Mouse (Mus musculus): ENCODE measurements around the gene Tbx1. TPM values are rescaled to one million over a fixed set of nuclear protein-coding genes. Genes with fewer than 3 reads are reported as not detected.

Tbx1 gene
- polyA plus RNA-seq, 1 experiment from 2014 or later = 1.4 TPM

- Histone ChIP-seq H3K9ac (ENCODE audit: low read depth, low read length) (peak overlapping the region; percentile 39; the same call in 1 of the 2 replicates), H3K4me1 (ENCODE audit: control insufficient read depth, insufficient read depth, low read length) (peaks cover 40% of the 10 kb centered on the region), H3K4me3 (ENCODE audit: low read depth, low read length) (peak overlapping the region; percentile 52), H3K27me3 (ENCODE audit: control insufficient read depth, insufficient read depth, low read length) (peaks cover 98% of the 10 kb centered on the region), H3K27ac (ENCODE audit: low read depth, low read length) (no peak overlapping the region), H3K9me3 (replicated peaks; ENCODE audit: control insufficient read depth, low read length) (no peaks in the 10 kb centered on the region), H3K36me3 (ENCODE audit: control insufficient read depth, insufficient read depth, low read length) (no peaks in the 10 kb centered on the region), H3K4me2 (peak overlapping the region; percentile 86)
- ATAC-seq (replicated peaks; ENCODE audit: insufficient number of reproducible peaks, low FRiP score, low TSS enrichment) = no peak
- under 1% methylated on average over 28 of the region's 62 CpGs for WGBS (ENCODE audit: insufficient replicate concordance)
These were observed 3.4 kb downstream of the Tbx1 start for GRCm38 (mm10) chr16:18586906-18587546.

DNA sequence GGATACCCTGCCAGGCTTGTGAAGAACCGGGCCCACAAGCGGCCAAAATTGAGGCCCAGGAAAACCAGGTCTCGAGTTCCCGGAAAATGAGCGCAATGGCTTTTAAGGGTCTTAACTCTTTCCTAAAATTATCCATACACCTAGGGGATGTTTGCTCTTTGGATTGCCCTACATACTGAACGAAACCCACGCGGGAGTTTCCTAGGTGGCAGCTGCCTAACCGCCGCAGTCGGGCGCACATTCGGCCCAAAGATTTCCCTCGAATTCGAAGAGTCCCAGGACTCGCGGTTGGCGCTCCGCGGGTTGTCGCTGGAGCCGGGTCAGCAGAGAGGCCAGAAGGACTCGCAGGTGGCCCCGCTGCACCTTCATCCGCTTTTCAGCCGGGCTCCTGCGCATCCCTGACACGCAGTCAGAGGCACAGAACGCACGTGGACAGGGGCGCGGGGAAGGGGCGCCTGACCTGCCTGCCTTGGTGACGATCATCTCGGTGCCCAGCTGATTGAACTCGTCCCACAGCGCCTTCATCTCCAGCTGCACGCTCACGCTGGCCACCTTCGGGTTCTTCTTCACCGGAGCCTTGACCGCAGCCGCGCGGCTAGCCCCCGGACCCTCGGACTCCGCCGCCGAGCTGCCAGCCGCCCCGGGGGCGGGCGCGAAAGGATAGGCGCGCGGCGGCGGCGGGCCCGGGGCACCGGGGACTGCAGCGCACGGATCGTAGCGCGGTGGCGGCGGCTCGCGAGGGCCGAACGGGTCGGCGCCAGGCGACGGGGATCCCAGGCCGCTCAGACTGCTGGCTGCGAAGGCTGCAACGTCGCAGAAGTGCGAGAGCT lies 4.2 kb downstream of the Tbx1 start:
- H3K9me3 ChIP-seq (replicated peaks; ENCODE audit: control insufficient read depth, low read length) = no peaks in the 10 kb centered on the region
- peaks cover 40% of the 10 kb centered on the region for H3K4me1 ChIP-seq (ENCODE audit: control insufficient read depth, insufficient read depth, low read length)
- no peaks in the 10 kb centered on the region for H3K36me3 ChIP-seq (ENCODE audit: control insufficient read depth, insufficient read depth, low read length)
- ATAC-seq (replicated peaks; ENCODE audit: insufficient number of reproducible peaks, low FRiP score, low TSS enrichment) = no peak
- peak overlapping the region; percentile 52 for H3K4me3 ChIP-seq (ENCODE audit: low read depth, low read length)
- 2% methylated on average over 79 of the region's 83 CpGs for WGBS (ENCODE audit: insufficient replicate concordance)
- H3K27me3 ChIP-seq (ENCODE audit: control insufficient read depth, insufficient read depth, low read length) = peaks cover 98% of the 10 kb centered on the region
- peak overlapping the region; percentile 86 for H3K4me2 ChIP-seq
- H3K9ac ChIP-seq (ENCODE audit: low read depth, low read length) = peak overlapping the region; percentile 39; the same call in 1 of the 2 replicates
- no peak overlapping the region for H3K27ac ChIP-seq (ENCODE audit: low read depth, low read length)

- 5% methylated on average over 10 of the region's 10 CpGs for WGBS (ENCODE audit: insufficient replicate concordance)
- Histone ChIP-seq H3K4me3 (ENCODE audit: low read depth, low read length) (peak overlapping the region; percentile 52), H3K9ac (ENCODE audit: low read depth, low read length) (0 out of 2 replicates have a peak overlapping the region, but pooled peaks have one; percentile 4), H3K9me3 (replicated peaks; ENCODE audit: control insufficient read depth, low read length) (no peaks in the 10 kb centered on the region), H3K4me2 (peak overlapping the region; percentile 86), H3K4me1 (ENCODE audit: control insufficient read depth, insufficient read depth, low read length) (peaks cover 39% of the 10 kb centered on the region), H3K27me3 (ENCODE audit: control insufficient read depth, insufficient read depth, low read length) (peaks cover 98% of the 10 kb centered on the region), H3K27ac (ENCODE audit: low read depth, low read length) (no peak overlapping the region), H3K36me3 (ENCODE audit: control insufficient read depth, insufficient read depth, low read length) (no peaks in the 10 kb centered on the region)
- no peak for ATAC-seq (replicated peaks; ENCODE audit: insufficient number of reproducible peaks, low FRiP score, low TSS enrichment)
These were observed 4.8 kb downstream of the Tbx1 start for GRCm38 (mm10) chr16:18585676-18586075.

DNA sequence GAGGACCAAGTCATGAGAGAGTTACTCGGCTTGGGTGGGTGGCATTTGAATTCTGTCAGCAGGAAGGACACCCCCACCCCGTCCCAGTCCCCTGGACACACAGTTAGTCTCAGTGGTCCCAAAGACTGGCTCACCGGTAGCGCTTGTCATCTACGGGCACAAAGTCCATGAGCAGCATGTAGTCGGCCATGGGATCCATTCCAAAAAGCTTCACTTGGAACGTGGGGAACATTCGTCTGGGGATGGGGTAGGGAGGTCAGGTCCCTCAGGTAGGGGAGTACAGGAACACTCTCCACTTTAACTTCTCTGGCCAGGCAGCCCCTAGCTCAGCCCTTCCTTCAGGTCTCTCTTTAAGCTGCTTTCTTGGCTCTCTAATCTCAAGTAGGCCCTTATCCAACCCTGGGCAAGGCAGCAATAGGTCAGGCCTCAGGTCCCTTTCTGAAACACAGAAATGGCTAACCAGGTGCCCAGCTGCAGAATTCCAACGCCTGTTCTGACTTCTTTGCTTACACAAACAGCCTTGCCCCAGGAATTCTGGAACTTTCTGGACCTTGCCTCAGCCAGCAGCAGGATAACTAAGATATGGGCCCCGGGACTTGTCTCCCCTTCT lies 5.5 kb downstream of the Tbx1 start:
- no peaks in the 10 kb centered on the region for H3K9me3 ChIP-seq (replicated peaks; ENCODE audit: control insufficient read depth, low read length)
- no peak for ATAC-seq (replicated peaks; ENCODE audit: insufficient number of reproducible peaks, low FRiP score, low TSS enrichment)
- no peak overlapping the region for H3K9ac ChIP-seq (ENCODE audit: low read depth, low read length)
- peaks cover 98% of the 10 kb centered on the region for H3K27me3 ChIP-seq (ENCODE audit: control insufficient read depth, insufficient read depth, low read length)
- peak overlapping the region; percentile 52 for H3K4me3 ChIP-seq (ENCODE audit: low read depth, low read length)
- H3K4me1 ChIP-seq (ENCODE audit: control insufficient read depth, insufficient read depth, low read length) = peaks cover 39% of the 10 kb centered on the region
- H3K4me2 ChIP-seq = peak overlapping the region; percentile 86; the same call in 1 of the 2 replicates
- WGBS (ENCODE audit: insufficient replicate concordance) = 24% methylated on average over 10 of the region's 10 CpGs
- no peaks in the 10 kb centered on the region for H3K36me3 ChIP-seq (ENCODE audit: control insufficient read depth, insufficient read depth, low read length)
- H3K27ac ChIP-seq (ENCODE audit: low read depth, low read length) = no peak overlapping the region

GRCm38 (mm10) chr16:18583673-18584357 lies 6.7 kb downstream of the Tbx1 start:
- Histone ChIP-seq H3K9ac (ENCODE audit: low read depth, low read length) (no peak overlapping the region), H3K36me3 (ENCODE audit: control insufficient read depth, insufficient read depth, low read length) (no peaks in the 10 kb centered on the region), H3K4me3 (ENCODE audit: low read depth, low read length) (no peak overlapping the region), H3K27me3 (ENCODE audit: control insufficient read depth, insufficient read depth, low read length) (peaks cover 95% of the 10 kb centered on the region), H3K27ac (ENCODE audit: low read depth, low read length) (no peak overlapping the region), H3K4me2 (no peak overlapping the region), H3K4me1 (ENCODE audit: control insufficient read depth, insufficient read depth, low read length) (peaks cover 35% of the 10 kb centered on the region), H3K9me3 (replicated peaks; ENCODE audit: control insufficient read depth, low read length) (no peaks in the 10 kb centered on the region)
- WGBS (ENCODE audit: insufficient replicate concordance) = 30% methylated on average over 10 of the region's 10 CpGs
- ATAC-seq (replicated peaks; ENCODE audit: insufficient number of reproducible peaks, low FRiP score, low TSS enrichment) = no peak

GRCm38 (mm10) chr16:18583169-18583568 lies 7.3 kb downstream of the Tbx1 start:
- H3K4me3 ChIP-seq (ENCODE audit: low read depth, low read length) = no peak overlapping the region
- H3K9me3 ChIP-seq (replicated peaks; ENCODE audit: control insufficient read depth, low read length) = no peaks in the 10 kb centered on the region
- no peaks in the 10 kb centered on the region for H3K36me3 ChIP-seq (ENCODE audit: control insufficient read depth, insufficient read depth, low read length)
- no peak for ATAC-seq (replicated peaks; ENCODE audit: insufficient number of reproducible peaks, low FRiP score, low TSS enrichment)
- peaks cover 30% of the 10 kb centered on the region for H3K4me1 ChIP-seq (ENCODE audit: control insufficient read depth, insufficient read depth, low read length)
- H3K4me2 ChIP-seq = no peak overlapping the region
- WGBS (ENCODE audit: insufficient replicate concordance) = 18% methylated on average over 10 of the region's 10 CpGs
- no peak overlapping the region for H3K27ac ChIP-seq (ENCODE audit: low read depth, low read length)
- H3K9ac ChIP-seq (ENCODE audit: low read depth, low read length) = no peak overlapping the region
- H3K27me3 ChIP-seq (ENCODE audit: control insufficient read depth, insufficient read depth, low read length) = peaks cover 91% of the 10 kb centered on the region

DNA sequence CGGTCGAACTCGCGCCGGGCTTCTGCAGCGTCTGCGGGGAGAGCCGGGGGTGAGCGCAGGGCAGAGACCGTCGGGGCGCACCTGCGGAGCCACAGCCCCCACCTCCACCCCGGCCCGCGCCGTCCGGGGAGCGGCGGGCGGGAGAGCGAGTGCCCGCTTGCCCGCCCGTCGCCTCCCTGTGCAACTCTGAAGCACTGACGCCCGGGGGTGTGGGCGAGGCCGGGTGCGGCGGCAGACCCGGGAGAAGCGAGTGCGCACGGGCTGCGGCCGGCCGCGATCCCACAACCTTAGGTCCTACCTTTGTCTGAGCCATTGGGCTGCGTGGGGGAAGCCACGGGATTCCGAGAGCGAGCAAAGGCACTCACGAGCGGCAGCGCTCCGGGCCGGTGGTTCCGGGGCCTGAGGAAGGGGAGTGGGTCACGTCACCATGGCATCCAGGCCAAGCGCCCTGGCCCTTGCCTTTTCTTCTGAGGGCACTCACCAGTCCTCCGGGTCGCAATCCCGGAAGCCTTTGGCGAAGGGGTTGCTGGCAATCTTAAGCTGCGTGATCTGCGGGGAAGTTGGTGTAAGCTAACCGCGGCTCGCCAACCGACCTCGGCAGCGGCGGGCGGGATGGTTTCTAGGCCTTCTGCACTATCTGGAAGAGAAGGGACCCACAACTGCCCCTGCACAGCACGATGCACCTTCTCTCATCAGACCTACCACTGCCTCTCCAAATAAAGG lies 7.9 kb downstream of the Tbx1 start:
- peak overlapping the region; percentile 62 for H3K4me2 ChIP-seq
- ATAC-seq (replicated peaks; ENCODE audit: insufficient number of reproducible peaks, low FRiP score, low TSS enrichment) = no peak
- peaks cover 24% of the 10 kb centered on the region for H3K4me1 ChIP-seq (ENCODE audit: control insufficient read depth, insufficient read depth, low read length)
- H3K9ac ChIP-seq (ENCODE audit: low read depth, low read length) = peak overlapping the region; percentile 36; the same call in 1 of the 2 replicates
- H3K36me3 ChIP-seq (ENCODE audit: control insufficient read depth, insufficient read depth, low read length) = no peaks in the 10 kb centered on the region
- no peaks in the 10 kb centered on the region for H3K9me3 ChIP-seq (replicated peaks; ENCODE audit: control insufficient read depth, low read length)
- peak overlapping the region; percentile 43 for H3K4me3 ChIP-seq (ENCODE audit: low read depth, low read length)
- WGBS (ENCODE audit: insufficient replicate concordance) = 2% methylated on average over 48 of the region's 67 CpGs
- H3K27ac ChIP-seq (ENCODE audit: low read depth, low read length) = no peak overlapping the region
- H3K27me3 ChIP-seq (ENCODE audit: control insufficient read depth, insufficient read depth, low read length) = peaks cover 86% of the 10 kb centered on the region
